Mouse (Mus musculus) T-helper 1 cell (primary cell): ENCODE data around the gene Tbxa2r.

ENCODE experiments used
- in situ Hi-C: fragments of 300-600 bp; cut with MboI, MseI; formaldehyde crosslinking; loops from one replicate; pipeline ENCODE4 v1.15.1; 2025; ENCODE audit warnings: high pct_unique_total_duplicates

The Tbxa2r gene

GRCm38 (mm10) chr10:81299585-81300351, 28.8 kb upstream of the Tbxa2r start:
- in situ Hi-C loops = no loop called here

- in situ Hi-C loops = no loop called here
Measured at GRCm38 (mm10) chr10:81300352-81300907, 28.1 kb upstream of the Tbxa2r start.

GRCm38 (mm10) chr10:81301321-81301720, 27.2 kb upstream of the Tbxa2r start:
- in situ Hi-C loops = no loop called here

GRCm38 (mm10) chr10:81302288-81302687, 26.2 kb upstream of the Tbxa2r start:
- in situ Hi-C loops = no loop called here

GRCm38 (mm10) chr10:81302781-81303218, 25.7 kb upstream of the Tbxa2r start:
- in situ Hi-C loops = no loop called here

- in situ Hi-C loops = no loop called here
Measured at GRCm38 (mm10) chr10:81303258-81303657, 25.3 kb upstream of the Tbxa2r start.

GRCm38 (mm10) chr10:81303761-81304160, 24.8 kb upstream of the Tbxa2r start:
- in situ Hi-C loops = no loop called here

- in situ Hi-C loops = no loop called here
Measured at GRCm38 (mm10) chr10:81304597-81305238, 23.8 kb upstream of the Tbxa2r start.

- in situ Hi-C loops = no loop called here
Measured at GRCm38 (mm10) chr10:81305663-81306062, 22.9 kb upstream of the Tbxa2r start.

- in situ Hi-C loops = no loop called here
Measured at GRCm38 (mm10) chr10:81306173-81306668, 22.3 kb upstream of the Tbxa2r start.

GRCm38 (mm10) chr10:81306837-81307682, 21.5 kb upstream of the Tbxa2r start:
- in situ Hi-C loops = no loop called here

GRCm38 (mm10) chr10:81309571-81309970, 19.0 kb upstream of the Tbxa2r start:
- in situ Hi-C loops = no loop called here

- in situ Hi-C loops = no loop called here
Measured at GRCm38 (mm10) chr10:81313581-81313980, 14.9 kb upstream of the Tbxa2r start.

GRCm38 (mm10) chr10:81314201-81314600, 14.3 kb upstream of the Tbxa2r start:
- in situ Hi-C loops = no loop called here

GRCm38 (mm10) chr10:81315587-81315986, 12.9 kb upstream of the Tbxa2r start:
- in situ Hi-C loops = no loop called here

GRCm38 (mm10) chr10:81316338-81317060, 12.0 kb upstream of the Tbxa2r start:
- in situ Hi-C loops = no loop called here

- in situ Hi-C loops = no loop called here
Measured at GRCm38 (mm10) chr10:81317273-81317672, 11.3 kb upstream of the Tbxa2r start.

GRCm38 (mm10) chr10:81318589-81319329, 9.8 kb upstream of the Tbxa2r start:
- in situ Hi-C loops = no loop called here

GRCm38 (mm10) chr10:81319330-81319699, 9.2 kb upstream of the Tbxa2r start:
- in situ Hi-C loops = no loop called here
